Mouse (Mus musculus) frontal cortex, postnatal 14 days (tissue): ENCODE measurements around the gene Zfp940.

Source experiments
- DNase-seq, 2 experiments: peaks; one replicate each; pipeline ENCODE4 v3.0.0; 2022; ENCODE audit warnings: low spot score in 2 of 2

The Zfp940 gene

GRCm38 (mm10) chr7:29812244-29812643 is 41.2 kb downstream of the Zfp940 start:
- DNase-seq, result no peak

GRCm38 (mm10) chr7:29807046-29807445 is 46.4 kb downstream of the Zfp940 start:
- no peak for DNase-seq

- no peak for DNase-seq
Measured at GRCm38 (mm10) chr7:29792906-29793305, 60.6 kb downstream of the Zfp940 start.

GRCm38 (mm10) chr7:29785888-29786287 is 67.6 kb downstream of the Zfp940 start:
- DNase-seq, result no peak

GRCm38 (mm10) chr7:29785023-29785422 is 68.4 kb downstream of the Zfp940 start:
- no peak for DNase-seq

- peak; percentile 73 to 78 for DNase-seq
Measured at GRCm38 (mm10) chr7:29783871-29784551, 69.5 kb downstream of the Zfp940 start, which contains the start of gene Zfp30. Zfp30 (plus strand) TSS chr7:29783998.
